Mouse (Mus musculus) C2C12 (cell line): ENCODE measurements at regions not wholly inside any gene's neighbourhood (a gene's known extent, or its start where the extent isn't known, plus 50 kb on each side); places are given as distances from the start of the nearest gene placed in this dataset.

ENCODE experiments used
- H3K27me3 ChIP-seq: one replicate; pipeline ENCODE4 v1.6.1; 2011; ENCODE audit not compliant: control insufficient read depth, insufficient read depth, insufficient read length
- H3K36me3 ChIP-seq: one replicate; pipeline ENCODE4 v1.6.1; 2011; ENCODE audit not compliant: control insufficient read depth, insufficient read depth
- H3K4me3 ChIP-seq: one replicate; pipeline ENCODE4 v1.5.1; 2011; ENCODE audit warnings: mild to moderate bottlenecking, control low read depth; ENCODE audit not compliant: poor library complexity, insufficient read depth, severe bottlenecking
- H3K79me2 ChIP-seq: one replicate; pipeline ENCODE4 v1.6.1; 2011; ENCODE audit not compliant: control insufficient read depth, insufficient read depth
- H3K79me3 ChIP-seq: one replicate; pipeline ENCODE4 v1.6.1; 2011; ENCODE audit warnings: low read depth, control low read depth
- H3ac ChIP-seq: one replicate; pipeline ENCODE3; 2011; ENCODE audit warnings: low read depth; ENCODE audit not compliant: control insufficient read depth, insufficient read length
- CEBPB ChIP-seq: IDR thresholded peaks from one replicate; pipeline ENCODE4 v1.6.1; 2011; ENCODE audit warnings: low read depth, mild to moderate bottlenecking, control low read depth, moderate library complexity
- CTCF ChIP-seq: IDR thresholded peaks from one replicate; pipeline ENCODE4 v1.5.1; 2011; ENCODE audit not compliant: control insufficient read depth, insufficient read depth, insufficient read length
- FOSL1 ChIP-seq: IDR thresholded peaks from one replicate; pipeline ENCODE4 v1.8.0; 2011; ENCODE audit warnings: mild to moderate bottlenecking, low read length; ENCODE audit not compliant: poor library complexity, insufficient read depth, severe bottlenecking
- MAX ChIP-seq: IDR thresholded peaks from one replicate; pipeline ENCODE4 v1.6.1; 2011; ENCODE audit warnings: mild to moderate bottlenecking, control low read depth
- MYOD1 ChIP-seq: IDR thresholded peaks from one replicate; pipeline ENCODE4 v1.6.1; 2011; ENCODE audit warnings: low read depth; ENCODE audit not compliant: control insufficient read depth, insufficient read length
- MYOG ChIP-seq: IDR thresholded peaks from one replicate; pipeline ENCODE4 v1.6.1; 2011; ENCODE audit not compliant: control insufficient read depth, insufficient read length; ENCODE audit errors: extremely low read depth
- USF1 ChIP-seq: IDR thresholded peaks from one replicate; pipeline ENCODE4 v1.6.1; 2011; ENCODE audit warnings: low read depth, mild to moderate bottlenecking, control low read depth, moderate library complexity

DNA sequence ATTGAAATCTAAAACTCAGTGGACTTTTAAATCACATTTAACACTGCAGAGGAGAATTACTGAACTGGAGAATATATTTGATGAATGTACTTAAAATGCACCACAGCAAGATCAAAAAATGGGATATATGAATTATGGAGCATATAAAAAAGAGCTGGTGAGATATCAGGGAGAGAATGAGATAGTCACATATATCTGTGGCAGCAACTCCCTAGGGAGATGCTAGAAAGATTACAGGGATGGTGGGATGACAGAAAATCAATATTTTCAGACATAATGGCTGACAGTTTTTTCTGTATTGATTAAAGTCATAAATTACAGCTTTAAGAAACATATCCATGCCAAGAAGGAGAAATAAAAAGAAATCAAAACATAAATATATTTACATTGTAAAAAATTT lies 140.3 kb upstream of the Fundc1 start:
- TF ChIP-seq MAX: no peak
- TF ChIP-seq CEBPB: no peak
- TF ChIP-seq FOSL1: no peak
- no peak for TF ChIP-seq MYOD1
- TF ChIP-seq MYOG: no peak
- no peak for TF ChIP-seq USF1
- no peak for TF ChIP-seq CTCF
- Histone ChIP-seq H3K4me3 (no peak overlapping the region), H3K36me3 (no peaks in the 10 kb centered on the region), H3ac (no peak overlapping the region), H3K27me3 (no peaks in the 10 kb centered on the region), H3K79me3 (no peaks in the 10 kb centered on the region), H3K79me2 (no peaks in the 10 kb centered on the region)
